Mouse (Mus musculus) ES-E14 (cell line): ENCODE measurements around the gene Dbf4. TPM values are rescaled to one million over a fixed set of nuclear protein-coding genes. Genes with fewer than 3 reads are reported as not detected.

ENCODE experiments used
- DNase-seq: peaks from one replicate; pipeline ENCODE4 v3.0.0-alpha.2; 2013; ENCODE audit warnings: low read depth, low spot score
- H3K27ac ChIP-seq: 2 replicates; pipeline ENCODE4 v1.5.1; 2012; ENCODE audit warnings: low read depth, mild to moderate bottlenecking, low read length, moderate library complexity, mixed read lengths; ENCODE audit not compliant: poor library complexity, insufficient read depth, severe bottlenecking
- H3K36me3 ChIP-seq: 2 replicates; pipeline ENCODE4 v1.6.1; 2012; ENCODE audit warnings: mild to moderate bottlenecking, low read length, moderate library complexity, mixed read lengths; ENCODE audit not compliant: control insufficient read depth, poor library complexity, insufficient read depth, severe bottlenecking
- H3K4me1 ChIP-seq, 2 experiments: fragments of 150-350 bp in 1 of 2; sonication (generic) in 1 of 2; 2 replicates each; pipeline ENCODE4 v1.6.1; 2012; ENCODE audit warnings: low read length in 2 of 2, mild to moderate bottlenecking in 1 of 2, mixed read lengths in 1 of 2; ENCODE audit not compliant: control insufficient read depth in 2 of 2, insufficient read depth in 2 of 2, poor library complexity in 1 of 2
- H3K4me3 ChIP-seq, 2 experiments: fragments of 150-350 bp in 1 of 2; sonication (generic) in 1 of 2; 2 replicates each; pipeline ENCODE4 v1.5.1; 2012; ENCODE audit warnings: low read length in 2 of 2, low read depth in 1 of 2, mild to moderate bottlenecking in 1 of 2, mixed read lengths in 1 of 2; ENCODE audit not compliant: insufficient read depth in 1 of 2, poor library complexity in 1 of 2, severe bottlenecking in 1 of 2
- H3K9ac ChIP-seq: 2 replicates; pipeline ENCODE4 v1.6.1; 2012; ENCODE audit warnings: low read depth, mild to moderate bottlenecking, low read length, mixed read lengths; ENCODE audit not compliant: poor library complexity, insufficient read depth, severe bottlenecking
- H3K9me3 ChIP-seq: fragments of 150-350 bp; sonication (generic); 2 replicates; pipeline ENCODE4 v1.6.1; 2012; ENCODE audit warnings: low read depth, mild to moderate bottlenecking, low read length; ENCODE audit not compliant: control insufficient read depth, insufficient read depth
- CHD2 ChIP-seq: IDR thresholded peaks from 2 replicates; pipeline ENCODE4 v1.6.1; 2014; ENCODE audit warnings: mild to moderate bottlenecking, low read depth, low read length, inconsistent platforms
- HCFC1 ChIP-seq: IDR thresholded peaks from 2 replicates; pipeline ENCODE4 v1.6.1; 2012; ENCODE audit warnings: low read length, inconsistent platforms, borderline replicate concordance; ENCODE audit not compliant: insufficient read depth
- MAFK ChIP-seq: IDR thresholded peaks from 2 replicates; pipeline ENCODE4 v1.6.1; 2014; ENCODE audit warnings: mild to moderate bottlenecking, low read depth, low read length, inconsistent platforms; ENCODE audit not compliant: insufficient read depth
- ZC3H11A ChIP-seq: IDR thresholded peaks from 2 replicates; pipeline ENCODE4 v1.6.1; 2012; ENCODE audit warnings: low read depth, mild to moderate bottlenecking, inconsistent platforms, low read length, borderline replicate concordance
- ZNF384 ChIP-seq: IDR thresholded peaks from 2 replicates; pipeline ENCODE4 v1.6.1; 2012; ENCODE audit warnings: low read depth, low read length, inconsistent platforms
- in situ Hi-C, 2 experiments: fragments of 600-800 bp; cut with MboI; formaldehyde crosslinking; loops; one replicate each; pipeline ENCODE4 v1.15.1; 2025; ENCODE audit warnings: low sequenced_read_pairs in 2 of 2, inconsistent platforms in 1 of 2; ENCODE audit not compliant: unreplicated experiment in 2 of 2
- total RNA-seq: library from RNA; depleted of rRNA; stranded (reverse); fragments of 300-350 nt; gene quantifications from 2 replicates; pipeline ENCODE4 v1.2.3, GENCODE M21; 2012; rRNA removed

Dbf4 gene
- total RNA-seq: 109 and 114 TPM in 2 replicates

DNA sequence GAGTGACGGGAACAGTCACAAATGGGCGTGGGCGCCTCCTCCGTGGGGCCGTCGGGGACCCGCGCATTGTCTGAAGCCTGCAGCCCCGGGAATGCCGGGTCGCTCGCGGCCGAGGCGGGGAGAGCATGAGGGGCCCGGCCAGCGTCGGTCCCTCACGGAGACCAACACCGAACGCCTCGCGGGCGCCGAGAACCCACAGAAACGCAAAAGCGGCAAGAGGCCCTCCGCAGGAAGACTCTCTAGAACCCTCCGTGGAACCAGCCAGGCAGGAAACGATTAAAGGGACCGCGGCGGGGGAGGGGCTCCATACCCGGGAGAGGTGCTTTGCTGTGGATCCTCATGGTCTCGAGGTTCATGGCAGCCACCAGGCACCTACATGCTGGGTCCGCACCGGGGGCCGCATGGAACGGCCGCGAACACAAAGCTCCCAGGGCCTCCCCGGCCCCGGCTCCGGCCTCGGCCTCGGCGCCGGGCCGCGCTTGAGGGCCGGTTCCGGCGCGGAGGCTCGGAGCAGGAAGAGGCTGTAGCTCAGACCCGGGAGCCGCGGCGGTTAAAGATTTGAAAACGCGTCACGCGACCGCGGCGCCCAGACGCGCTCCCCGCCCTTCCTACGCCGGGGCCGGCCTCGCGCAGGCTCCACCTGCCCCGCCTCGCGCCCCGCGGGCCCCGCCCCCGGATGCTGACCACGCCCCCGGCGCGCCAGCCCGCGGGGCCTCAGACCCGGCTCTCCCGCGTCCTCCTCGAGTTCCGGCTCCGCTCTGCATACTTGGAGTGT is at the start of gene Dbf4, which contains the start of gene Slc25a40:
Dbf4 (minus strand) TSS at position 560 of the 775 bp plus-strand sequence.
Slc25a40 (plus strand) TSS at position 694 of the 775 bp plus-strand sequence.
- in situ Hi-C loops: no loop called here

DNA sequence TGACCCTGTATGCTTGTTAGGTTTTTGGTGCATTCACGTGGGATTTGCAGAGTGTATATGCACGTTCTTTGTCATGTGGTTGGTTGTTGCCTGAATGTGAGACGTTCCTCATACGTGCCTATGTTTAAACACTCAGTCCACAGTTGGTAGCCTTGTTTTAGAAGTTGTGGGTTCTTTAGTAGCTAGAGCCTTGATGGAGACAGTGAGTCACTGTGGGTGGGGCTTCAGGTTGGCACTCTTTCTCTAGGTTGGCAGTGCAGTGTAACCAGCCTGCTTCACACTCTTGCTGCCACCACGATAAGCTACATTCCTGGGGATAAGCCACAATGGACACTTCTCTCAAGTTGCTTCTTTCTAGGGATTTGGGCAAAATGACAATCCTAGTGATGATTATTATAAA is 34.0 kb upstream of the Dbf4 start:
- Histone ChIP-seq H3K9me3 (no peaks in the 10 kb centered on the region), H3K36me3 (peaks cover 13% of the 10 kb centered on the region), H3K4me3 (no peak overlapping the region), H3K27ac (no peak overlapping the region), H3K4me1 (no peaks in the 10 kb centered on the region), H3K9ac (no peak overlapping the region)
- in situ Hi-C loops: no loop called here
- DNase-seq: no peak
- TF ChIP-seq ZC3H11A (no peak), MAFK (no peak), ZNF384 (no peak), HCFC1 (no peak), CHD2 (no peak)

More for the DNA sequence above, at the start of gene Dbf4, which contains the start of gene Slc25a40:
- no peaks in the 10 kb centered on the region for H3K9me3 ChIP-seq
- peak within 1 kb of the TSS; percentile 97 to 100 for H3K4me3 ChIP-seq
- H3K27ac ChIP-seq: peak within 1 kb of the TSS; percentile 97
- H3K36me3 ChIP-seq: peaks cover 16% of the 10 kb centered on the region
- peak; percentile 42; the same call in 1 of the 2 replicates for TF ChIP-seq HCFC1
- TF ChIP-seq ZC3H11A: no peak
- H3K4me1 ChIP-seq: peaks cover 0 to 3% of the 10 kb centered on the region in 2 experiments; a peak in 1 of 4 replicates
- peak; percentile 75 for DNase-seq
- H3K9ac ChIP-seq: peak within 1 kb of the TSS; percentile 100

DNA sequence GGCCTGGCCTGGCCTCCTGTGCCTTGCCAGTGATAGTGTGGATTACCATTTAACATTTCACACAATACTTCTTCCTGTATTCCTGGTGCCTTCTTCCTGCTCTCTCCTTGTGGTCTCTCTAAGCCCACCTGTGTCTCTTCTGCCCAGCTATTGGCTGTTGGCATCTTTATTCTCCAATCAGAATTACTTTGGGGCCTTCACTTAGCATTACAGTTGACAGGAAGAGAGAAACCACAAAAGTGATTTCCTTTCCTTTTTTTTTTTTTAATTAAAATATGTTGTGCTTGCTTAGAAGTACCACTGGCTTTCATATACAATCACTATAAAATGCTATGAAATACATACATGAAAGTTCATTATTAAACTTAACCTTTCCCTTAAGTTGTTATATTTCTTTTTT is 33.0 kb upstream of the Dbf4 start:
- in situ Hi-C loops: no loop called here
- no peak for DNase-seq

DNA sequence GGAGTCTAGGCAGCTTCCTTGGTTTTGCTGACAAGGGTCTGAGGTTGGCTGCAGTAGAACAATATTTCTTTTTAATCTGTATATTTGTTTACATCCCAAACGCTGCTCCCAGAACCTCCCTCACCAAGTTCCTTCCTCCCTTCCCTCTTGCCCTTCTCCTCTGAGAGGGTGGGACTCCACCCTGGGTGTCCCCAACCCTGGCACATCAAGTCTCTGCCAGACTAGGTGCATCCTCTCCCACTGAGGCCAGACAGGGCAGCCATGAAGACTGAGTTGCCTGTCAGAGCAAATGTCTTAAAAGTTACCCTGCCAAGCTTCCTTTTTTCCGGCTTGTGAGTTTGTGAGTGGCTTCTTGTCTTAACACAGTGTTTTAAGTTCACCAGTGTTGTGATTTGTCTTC is 16.6 kb upstream of the Dbf4 start:
- in situ Hi-C loops: no loop called here
- no peak for DNase-seq
- TF ChIP-seq CHD2: no peak
- no peak for TF ChIP-seq ZNF384
- TF ChIP-seq HCFC1: no peak
- TF ChIP-seq ZC3H11A: no peak
- TF ChIP-seq MAFK: no peak
- Histone ChIP-seq H3K4me1 (no peaks in the 10 kb centered on the region), H3K9me3 (no peaks in the 10 kb centered on the region), H3K36me3 (peaks cover 13% of the 10 kb centered on the region), H3K4me3 (no peak overlapping the region), H3K27ac (no peak overlapping the region), H3K9ac (no peak overlapping the region)

More for the DNA sequence above, 33.0 kb upstream of the Dbf4 start:
- H3K9me3 ChIP-seq: no peaks in the 10 kb centered on the region
- TF ChIP-seq HCFC1: no peak
- peaks cover 11% of the 10 kb centered on the region for H3K36me3 ChIP-seq
- H3K4me1 ChIP-seq: no peaks in the 10 kb centered on the region
- H3K27ac ChIP-seq: no peak overlapping the region
- H3K4me3 ChIP-seq: no peak overlapping the region
- H3K9ac ChIP-seq: no peak overlapping the region
